Mouse (Mus musculus) heart, embryonic 12.5 days (tissue): ENCODE data around the gene Nfatc3. TPM values are rescaled to one million over a fixed set of nuclear protein-coding genes. Genes with fewer than 3 reads are reported as not detected.
"Not testable (repeated sequence)": the region's sequence is repeated elsewhere in the genome, so short reads cannot be mapped to it uniquely, and the experiment has no call there.

Experiments
- ATAC-seq: fragments of 200-750 bp; cut with Nextera tagmentation; 2 replicates; pipeline ENCODE4 v1.8.0; 2017; ENCODE audit warnings: moderate TSS enrichment, moderate library complexity; ENCODE audit not compliant: insufficient number of reproducible peaks, low FRiP score
- H3K27ac ChIP-seq: fragments of 300-500 bp; sonication (generic); 2 replicates; pipeline ENCODE4 v1.5.1; 2016; ENCODE audit warnings: mild to moderate bottlenecking, moderate library complexity; ENCODE audit not compliant: poor library complexity, severe bottlenecking
- H3K27me3 ChIP-seq: fragments of 300-500 bp; sonication (generic); replicated peaks from 2 replicates; pipeline ENCODE4 v1.6.1; 2016; ENCODE audit warnings: mild to moderate bottlenecking, moderate library complexity
- H3K36me3 ChIP-seq: fragments of 300-500 bp; sonication (generic); 2 replicates; pipeline ENCODE4 v1.6.1; 2016; ENCODE audit warnings: mild to moderate bottlenecking, moderate library complexity
- H3K4me1 ChIP-seq: fragments of 300-500 bp; sonication (generic); replicated peaks from 2 replicates; pipeline ENCODE4 v1.6.1; 2016; ENCODE audit warnings: mild to moderate bottlenecking
- H3K4me2 ChIP-seq: fragments of 300-500 bp; sonication (generic); 2 replicates; pipeline ENCODE4 v1.6.1; 2016; ENCODE audit warnings: mild to moderate bottlenecking, moderate library complexity
- H3K4me3 ChIP-seq: fragments of 300-500 bp; sonication (generic); 2 replicates; pipeline ENCODE4 v1.5.1; 2016; ENCODE audit warnings: mild to moderate bottlenecking
- H3K9ac ChIP-seq: fragments of 300-500 bp; sonication (generic); 2 replicates; pipeline ENCODE4 v1.6.1; 2016; ENCODE audit warnings: mild to moderate bottlenecking, moderate library complexity
- H3K9me3 ChIP-seq: fragments of 300-500 bp; sonication (generic); replicated peaks from 2 replicates; pipeline ENCODE4 v1.6.1; 2016; ENCODE audit warnings: mild to moderate bottlenecking, moderate library complexity
- WGBS: fragments of 180-500 bp; shearing (Covaris S2); methylation state at CpG from one replicate; pipeline ENCODE4 v1.1.7; 2016; 5-methylcytosine and 5-hydroxymethylcytosine counted together
- polyA plus RNA-seq: library from polyadenylated mRNA; unstranded; fragments of >200 nt; fragmentation: Nextera tagmentation; extraction: Ambion mirVana; gene quantifications from 2 replicates; pipeline ENCODE4 v1.2.1, GENCODE M21; 2016

Nfatc3 gene
- polyA plus RNA-seq, result 4.6 and 5.3 TPM in 2 replicates

- Histone ChIP-seq H3K27me3 (no peaks in the 10 kb centered on the region), H3K36me3 (0 out of 2 replicates have a peak, but pooled peaks cover 6% of the 10 kb centered on the region), H3K27ac (peak within 1 kb of the TSS; percentile 93), H3K9me3 (no peaks in the 10 kb centered on the region), H3K4me1 (peaks cover 26% of the 10 kb centered on the region), H3K9ac (peak within 1 kb of the TSS; percentile 87), H3K4me3 (peak within 1 kb of the TSS; percentile 76), H3K4me2 (peak within 1 kb of the TSS; percentile 81)
- peak; percentile 98 for ATAC-seq
- WGBS, result 1% methylated on average over 51 of the region's 52 CpGs
Measured at GRCm38 (mm10) chr8:106058731-106059612, at the start of gene Nfatc3. Nfatc3 (plus strand) TSS chr8:106058840.

GRCm38 (mm10) chr8:106010748-106011642 is 47.6 kb upstream of the Nfatc3 start:
- no peaks in the 10 kb centered on the region for H3K27me3 ChIP-seq
- 1% methylated on average over 74 of the region's 74 CpGs for WGBS
- peak overlapping the region; percentile 96 for H3K4me2 ChIP-seq
- H3K4me1 ChIP-seq, result peaks cover 16% of the 10 kb centered on the region
- peak overlapping the region; percentile 40; the same call in 1 of the 2 replicates for H3K27ac ChIP-seq
- peak overlapping the region; percentile 87 for H3K4me3 ChIP-seq
- peaks cover 4% of the 10 kb centered on the region; the same call in 1 of the 2 replicates for H3K36me3 ChIP-seq
- H3K9ac ChIP-seq, result peak overlapping the region; percentile 90
- H3K9me3 ChIP-seq, result no peaks in the 10 kb centered on the region
- ATAC-seq, result peak; percentile 92

- peaks cover 8% of the 10 kb centered on the region; the same call in 1 of the 2 replicates for H3K36me3 ChIP-seq
- peak within 1 kb of the TSS; percentile 90 for H3K9ac ChIP-seq
- peak within 1 kb of the TSS; percentile 96 for H3K4me2 ChIP-seq
- H3K27me3 ChIP-seq, result no peaks in the 10 kb centered on the region
- ATAC-seq, result no peak
- H3K9me3 ChIP-seq, result no peaks in the 10 kb centered on the region
- H3K4me3 ChIP-seq, result peak within 1 kb of the TSS; percentile 87
- WGBS, result 2% methylated on average over 6 of the region's 6 CpGs
- H3K4me1 ChIP-seq, result peaks cover 16% of the 10 kb centered on the region
- peak within 1 kb of the TSS; percentile 40; the same call in 1 of the 2 replicates for H3K27ac ChIP-seq
Measured at GRCm38 (mm10) chr8:106011643-106011986, 47.0 kb upstream of the Nfatc3 start, which contains the start of gene Ddx28. Ddx28 (minus strand) TSS chr8:106011882.

DNA sequence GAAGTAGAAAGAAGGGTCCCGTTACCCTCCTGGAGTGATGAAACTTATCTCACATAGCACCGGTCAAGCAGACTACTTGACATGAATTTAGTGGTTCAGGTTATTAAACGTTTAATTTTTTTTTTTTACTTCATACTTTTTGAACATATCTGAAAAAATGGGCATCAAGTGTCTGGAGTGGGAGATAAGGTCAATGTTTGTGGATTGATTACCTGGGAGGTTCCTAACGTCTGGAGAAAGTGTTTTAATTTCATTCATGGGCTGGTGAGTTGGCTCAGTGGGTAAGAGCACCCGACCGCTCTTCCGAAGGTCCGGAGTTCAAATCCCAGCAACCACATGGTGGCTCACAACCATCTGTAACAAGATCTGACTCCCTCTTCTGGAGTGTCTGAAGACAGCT is 46.4 kb upstream of the Nfatc3 start:
- peaks cover 13% of the 10 kb centered on the region; the same call in 1 of the 2 replicates for H3K36me3 ChIP-seq
- 75% methylated on average over 8 of the region's 8 CpGs for WGBS
- H3K4me2 ChIP-seq, result peak overlapping the region; percentile 96
- peaks cover 16% of the 10 kb centered on the region for H3K4me1 ChIP-seq
- H3K9ac ChIP-seq, result peak overlapping the region; percentile 90; the same call in 1 of the 2 replicates
- not testable (repeated sequence) for H3K9me3 ChIP-seq, ATAC-seq, H3K27me3 ChIP-seq, H3K27ac ChIP-seq
- H3K4me3 ChIP-seq, result peak overlapping the region; percentile 87

DNA sequence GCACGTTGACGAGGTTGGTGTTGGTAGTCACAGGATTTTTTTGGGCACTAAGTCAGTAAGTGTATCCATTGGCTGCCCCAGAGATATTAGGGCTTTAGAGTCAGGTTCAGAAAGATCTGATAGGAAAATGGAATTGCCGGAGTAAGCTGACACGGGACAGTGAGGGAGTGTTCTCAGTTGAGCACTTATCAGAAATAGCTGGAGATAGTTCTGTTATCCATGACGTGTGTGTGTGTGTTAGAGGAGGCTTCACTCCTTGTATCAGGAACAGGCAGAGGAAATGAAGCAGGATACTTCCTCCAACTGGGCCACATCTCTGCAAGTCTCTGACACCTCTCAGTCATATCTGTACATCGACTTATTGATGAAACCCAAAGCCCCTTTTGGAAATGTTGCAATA is 42.4 kb upstream of the Nfatc3 start:
- Histone ChIP-seq H3K27ac (no peak overlapping the region), H3K36me3 (peaks cover 24% of the 10 kb centered on the region), H3K4me2 (no peak overlapping the region), H3K27me3 (no peaks in the 10 kb centered on the region), H3K9me3 (no peaks in the 10 kb centered on the region), H3K9ac (no peak overlapping the region), H3K4me3 (no peak overlapping the region), H3K4me1 (peaks cover 3% of the 10 kb centered on the region; the same call in 1 of the 2 replicates)
- no peak for ATAC-seq
- 69% methylated on average over 6 of the region's 6 CpGs for WGBS

GRCm38 (mm10) chr8:106017130-106017529 is 41.5 kb upstream of the Nfatc3 start:
- Histone ChIP-seq H3K4me3 (no peak overlapping the region), H3K27me3 (no peaks in the 10 kb centered on the region), H3K9ac (no peak overlapping the region), H3K9me3 (no peaks in the 10 kb centered on the region), H3K36me3 (peaks cover 25% of the 10 kb centered on the region), H3K27ac (no peak overlapping the region), H3K4me1 (no peaks in the 10 kb centered on the region), H3K4me2 (no peak overlapping the region)
- 87% methylated on average over 7 of the region's 7 CpGs for WGBS
- ATAC-seq, result no peak

GRCm38 (mm10) chr8:106018039-106018438 is 40.6 kb upstream of the Nfatc3 start:
- Histone ChIP-seq H3K27me3 (no peaks in the 10 kb centered on the region), H3K9ac (no peak overlapping the region), H3K27ac (no peak overlapping the region), H3K4me2 (no peak overlapping the region), H3K9me3 (no peaks in the 10 kb centered on the region), H3K4me3 (no peak overlapping the region), H3K4me1 (no peaks in the 10 kb centered on the region), H3K36me3 (peaks cover 25% of the 10 kb centered on the region)
- 57% methylated on average over 3 of the region's 3 CpGs for WGBS
- ATAC-seq, result no peak

DNA sequence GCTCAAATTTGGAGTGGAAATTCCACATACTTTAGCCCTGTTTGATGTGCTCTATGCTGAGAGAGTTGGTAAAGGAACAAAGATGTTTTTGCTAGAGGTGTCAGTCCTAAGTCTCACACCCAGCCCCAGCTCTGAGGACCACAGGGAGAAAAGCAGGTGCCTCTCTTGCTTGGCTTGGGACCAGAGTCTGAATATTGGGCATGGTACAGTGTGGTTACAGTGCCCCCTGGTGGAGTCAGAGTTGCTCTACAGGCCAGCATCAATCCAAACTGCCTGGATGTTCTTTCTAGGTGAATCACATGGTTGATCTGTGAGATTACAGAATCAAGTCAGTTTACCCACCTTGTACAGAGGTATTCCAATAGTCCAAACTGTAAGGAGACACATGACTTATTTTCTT is 36.2 kb upstream of the Nfatc3 start:
- H3K4me3 ChIP-seq, result no peak overlapping the region
- ATAC-seq, result no peak
- H3K9me3 ChIP-seq, result no peaks in the 10 kb centered on the region
- H3K4me2 ChIP-seq, result no peak overlapping the region
- no peak overlapping the region for H3K27ac ChIP-seq
- peaks cover 22% of the 10 kb centered on the region for H3K36me3 ChIP-seq
- no peaks in the 10 kb centered on the region for H3K27me3 ChIP-seq
- H3K9ac ChIP-seq, result no peak overlapping the region
- H3K4me1 ChIP-seq, result no peaks in the 10 kb centered on the region

DNA sequence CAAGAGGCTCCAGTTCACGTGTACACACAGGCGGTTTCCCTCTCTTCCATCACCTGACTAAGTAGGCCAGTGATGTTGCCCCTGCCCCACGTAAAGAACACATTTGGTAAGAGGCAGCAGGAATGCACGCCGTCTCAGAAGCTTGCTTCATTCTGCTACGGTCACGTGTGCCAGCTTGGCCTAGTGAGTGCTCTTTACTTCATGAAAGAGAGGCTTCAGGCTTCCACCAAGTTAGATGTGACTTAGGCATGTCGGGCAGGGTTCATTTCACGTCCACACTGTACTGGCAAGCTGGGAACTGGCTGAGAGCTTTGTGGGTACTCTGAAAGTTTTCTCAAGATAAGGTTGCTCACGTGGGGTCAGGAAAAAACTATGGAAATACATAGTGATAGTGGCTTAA is 19.9 kb upstream of the Nfatc3 start:
- 83% methylated on average over 10 of the region's 10 CpGs for WGBS

GRCm38 (mm10) chr8:106039605-106040004 is 19.0 kb upstream of the Nfatc3 start:
- no peak overlapping the region for H3K27ac ChIP-seq
- no peaks in the 10 kb centered on the region for H3K27me3 ChIP-seq
- no peak for ATAC-seq
- H3K36me3 ChIP-seq, result peaks cover 26% of the 10 kb centered on the region
- H3K4me2 ChIP-seq, result no peak overlapping the region
- H3K9ac ChIP-seq, result no peak overlapping the region
- H3K9me3 ChIP-seq, result no peaks in the 10 kb centered on the region
- H3K4me1 ChIP-seq, result 0 out of 2 replicates have a peak, but pooled peaks cover 6% of the 10 kb centered on the region
- 80% methylated on average over 4 of the region's 4 CpGs for WGBS
- no peak overlapping the region for H3K4me3 ChIP-seq

More for the DNA sequence above, 19.9 kb upstream of the Nfatc3 start:
- Histone ChIP-seq H3K36me3 (peaks cover 26% of the 10 kb centered on the region), H3K27ac (no peak overlapping the region), H3K4me2 (no peak overlapping the region), H3K4me1 (0 out of 2 replicates have a peak, but pooled peaks cover 2% of the 10 kb centered on the region), H3K27me3 (no peaks in the 10 kb centered on the region), H3K9me3 (no peaks in the 10 kb centered on the region), H3K4me3 (no peak overlapping the region), H3K9ac (no peak overlapping the region)
- no peak for ATAC-seq

GRCm38 (mm10) chr8:106040218-106040617 is 18.4 kb upstream of the Nfatc3 start:
- Histone ChIP-seq H3K4me1 (0 out of 2 replicates have a peak, but pooled peaks cover 6% of the 10 kb centered on the region), H3K27ac (no peak overlapping the region), H3K9ac (no peak overlapping the region), H3K9me3 (no peaks in the 10 kb centered on the region), H3K4me3 (no peak overlapping the region), H3K27me3 (no peaks in the 10 kb centered on the region), H3K36me3 (peaks cover 25% of the 10 kb centered on the region), H3K4me2 (no peak overlapping the region)
- no peak for ATAC-seq
- WGBS, result 40% methylated on average over 4 of the region's 4 CpGs
